Mouse (Mus musculus) liver, embryonic 16.5 days (tissue): ENCODE results near the gene Olfr713. TPM values are rescaled to one million over a fixed set of nuclear protein-coding genes. Genes with fewer than 3 reads are reported as not detected.

ENCODE experiments used
- ATAC-seq: fragments of 200-750 bp; cut with Nextera tagmentation; 2 replicates; pipeline ENCODE4 v1.8.0; 2017; ENCODE audit warnings: low read depth, mild to moderate bottlenecking, moderate number of reproducible peaks, moderate library complexity
- H3K27ac ChIP-seq: fragments of 300-500 bp; sonication (generic); 2 replicates; pipeline ENCODE4 v1.5.1; 2014; ENCODE audit warnings: mild to moderate bottlenecking, low read length
- H3K27me3 ChIP-seq: fragments of 300-500 bp; sonication (generic); 2 replicates; pipeline ENCODE4 v1.6.1; 2014; ENCODE audit warnings: low read depth, low read length, mixed read lengths; ENCODE audit not compliant: control insufficient read depth, insufficient read depth
- H3K36me3 ChIP-seq: fragments of 300-500 bp; sonication (generic); 2 replicates; pipeline ENCODE4 v1.6.1; 2014; ENCODE audit warnings: mild to moderate bottlenecking; ENCODE audit not compliant: control insufficient read depth, insufficient read depth
- H3K4me1 ChIP-seq: fragments of 300-500 bp; sonication (generic); 2 replicates; pipeline ENCODE4 v1.6.1; 2014; ENCODE audit warnings: low read depth, low read length, mixed read lengths; ENCODE audit not compliant: control insufficient read depth
- H3K4me2 ChIP-seq: fragments of 300-500 bp; sonication (generic); 2 replicates; pipeline ENCODE4 v1.6.1; 2014; ENCODE audit warnings: low read depth, low read length, mixed read lengths
- H3K4me3 ChIP-seq: fragments of 300-500 bp; sonication (generic); 2 replicates; pipeline ENCODE4 v1.5.1; 2014; ENCODE audit warnings: low read depth, mild to moderate bottlenecking, low read length
- H3K9ac ChIP-seq: fragments of 300-500 bp; sonication (generic); 2 replicates; pipeline ENCODE4 v1.6.1; 2014; ENCODE audit warnings: low read depth, low read length
- H3K9me3 ChIP-seq: fragments of 300-500 bp; sonication (generic); replicated peaks from 2 replicates; pipeline ENCODE4 v1.6.1; 2016; ENCODE audit warnings: low read length; ENCODE audit not compliant: control insufficient read depth
- whole genome bisulfite sequencing: fragments of 180-500 bp; shearing (Covaris S2); extraction: QIAGEN DNeasy Blood & Tissue Kit; methylation state at CpG from one replicate; pipeline ENCODE4 v1.1.7; 2014; ENCODE audit not compliant: insufficient replicate concordance; 5-methylcytosine and 5-hydroxymethylcytosine counted together
- polyA plus RNA-seq: library from polyadenylated mRNA; unstranded; fragments of >200 nt; fragmentation: Nextera tagmentation; extraction: Ambion mirVana; gene quantifications from 2 replicates; pipeline ENCODE4 v1.2.1, GENCODE M21; 2015

The Olfr713 gene
- polyA plus RNA-seq, 1 experiment from 2014 or later = not detected

- H3K4me3 ChIP-seq = no peak overlapping the region
- no peaks in the 10 kb centered on the region for H3K36me3 ChIP-seq
- 25% methylated on average over 3 of the region's 3 CpGs for WGBS
- H3K27me3 ChIP-seq = no peaks in the 10 kb centered on the region
- no peak overlapping the region for H3K9ac ChIP-seq
- no peak overlapping the region for H3K27ac ChIP-seq
- no peaks in the 10 kb centered on the region for H3K9me3 ChIP-seq
- ATAC-seq = no peak
- H3K4me1 ChIP-seq = no peaks in the 10 kb centered on the region
- H3K4me2 ChIP-seq = no peak overlapping the region
These were observed 16.6 kb downstream of the Olfr713 start for GRCm38 (mm10) chr7:107047578-107047977.

- Histone ChIP-seq H3K36me3 (no peaks in the 10 kb centered on the region), H3K9me3 (no peaks in the 10 kb centered on the region), H3K4me2 (no peak within 1 kb of the TSS), H3K27me3 (no peaks in the 10 kb centered on the region), H3K9ac (no peak within 1 kb of the TSS), H3K4me3 (no peak within 1 kb of the TSS), H3K27ac (no peak within 1 kb of the TSS), H3K4me1 (no peaks in the 10 kb centered on the region)
- WGBS = 75% methylated on average over 2 of the region's 2 CpGs
- ATAC-seq = no peak
These were observed 39.7 kb downstream of the Olfr713 start, which contains the start of gene Olfr714 for GRCm38 (mm10) chr7:107070681-107071080. Olfr714 (plus strand) TSS chr7:107070981.

Other genes with a start within 250 kb of the Olfr713 start
- not detected in 2 replicates for gene Olfr699, start 238.0 kb upstream of the Olfr713 start, polyA plus RNA-seq
- gene Olfr700, start 222.3 kb upstream of the Olfr713 start, polyA plus RNA-seq = not detected in 2 replicates
- gene Olfr701, start 217.0 kb upstream of the Olfr713 start, polyA plus RNA-seq = not detected in 2 replicates
- not detected in 2 replicates for gene Olfr702, start 197.3 kb upstream of the Olfr713 start, polyA plus RNA-seq
- not detected in 2 replicates for gene Olfr703, start 187.8 kb upstream of the Olfr713 start, polyA plus RNA-seq
- gene Olfr704, start 168.0 kb upstream of the Olfr713 start, polyA plus RNA-seq = not detected in 2 replicates
- not detected in 2 replicates for gene Olfr705, start 154.3 kb upstream of the Olfr713 start, polyA plus RNA-seq
- not detected in 2 replicates for gene Olfr706, start 143.0 kb upstream of the Olfr713 start, polyA plus RNA-seq
- not detected in 2 replicates for gene Olfr707, start 129.9 kb upstream of the Olfr713 start, polyA plus RNA-seq
- not detected in 2 replicates for gene Olfr1532-ps1, start 123.2 kb upstream of the Olfr713 start, polyA plus RNA-seq
- gene Olfr709-ps1, start 99.0 kb upstream of the Olfr713 start, polyA plus RNA-seq = not detected in 2 replicates
- gene Olfr710, start 82.9 kb upstream of the Olfr713 start, polyA plus RNA-seq = not detected in 2 replicates
- gene Olfr6, start 67.2 kb upstream of the Olfr713 start, polyA plus RNA-seq = not detected in 2 replicates
- gene Olfr711, start 55.7 kb upstream of the Olfr713 start, polyA plus RNA-seq = not detected in 2 replicates
- not detected in 2 replicates for gene Olfr2, start 25.1 kb upstream of the Olfr713 start, polyA plus RNA-seq
- not detected in 2 replicates for gene Olfr714, start 39.8 kb downstream of the Olfr713 start, polyA plus RNA-seq
- not detected in 2 replicates for gene Olfr17, start 62.0 kb downstream of the Olfr713 start, polyA plus RNA-seq
- not detected in 2 replicates for gene Olfr715b, start 79.2 kb downstream of the Olfr713 start, polyA plus RNA-seq
- gene Olfr715, start 99.9 kb downstream of the Olfr713 start, polyA plus RNA-seq = not detected in 2 replicates
- not detected in 2 replicates for gene Olfr716, start 107.2 kb downstream of the Olfr713 start, polyA plus RNA-seq
- not detected in 2 replicates for gene Nlrp14, start 135.8 kb downstream of the Olfr713 start, polyA plus RNA-seq
- gene Rbmxl2, start 178.3 kb downstream of the Olfr713 start, polyA plus RNA-seq = not detected in 2 replicates